Mouse (Mus musculus): ENCODE measurements around the gene Olfr1537. TPM values are rescaled to one million over a fixed set of nuclear protein-coding genes. Genes with fewer than 3 reads are reported as not detected.

Gene Olfr1537
- not detected for total RNA-seq (2022)

DNA sequence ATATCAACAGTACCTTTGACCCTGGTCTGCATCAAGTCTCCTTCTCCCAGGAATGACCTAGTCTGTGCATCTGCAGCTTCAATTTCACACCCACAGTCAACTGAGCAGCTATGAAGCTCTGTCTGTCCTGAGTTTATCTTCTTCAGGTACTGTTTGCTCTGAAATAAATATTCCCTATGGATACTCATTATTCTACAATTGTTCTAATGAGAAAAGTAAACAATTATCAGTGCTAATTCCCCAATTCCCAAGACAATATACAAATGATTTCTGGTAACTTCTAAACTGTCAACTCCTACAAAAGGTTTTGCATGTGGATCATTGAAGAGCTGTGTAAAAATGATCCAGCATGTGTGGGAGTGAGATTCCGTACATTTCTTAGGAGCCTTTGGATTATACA is at the start of gene Olfr1537:
Olfr1537 (minus strand) TSS at position 101 of the 400 bp plus-strand sequence.
- no peak for DNase-seq

DNA sequence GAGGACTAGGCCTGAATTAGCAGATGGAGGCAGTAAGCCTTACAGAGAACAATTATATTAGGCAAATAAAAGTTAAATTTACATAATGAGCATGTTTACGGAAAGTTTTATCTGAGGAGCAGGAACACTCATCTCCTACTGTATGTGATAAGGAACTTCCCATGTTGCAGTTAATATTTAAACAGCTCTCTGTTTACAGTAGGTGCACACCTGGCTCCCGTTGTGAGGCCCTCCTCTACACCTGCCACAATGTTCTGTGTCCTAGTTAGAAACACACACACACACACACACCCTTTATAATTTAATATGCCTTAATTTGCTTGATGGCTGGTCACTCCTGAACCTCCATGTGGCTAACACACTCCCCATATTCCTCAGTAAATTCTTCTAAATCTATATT is 37.3 kb upstream of the Olfr1537 start:
- DNase-seq = no peak

DNA sequence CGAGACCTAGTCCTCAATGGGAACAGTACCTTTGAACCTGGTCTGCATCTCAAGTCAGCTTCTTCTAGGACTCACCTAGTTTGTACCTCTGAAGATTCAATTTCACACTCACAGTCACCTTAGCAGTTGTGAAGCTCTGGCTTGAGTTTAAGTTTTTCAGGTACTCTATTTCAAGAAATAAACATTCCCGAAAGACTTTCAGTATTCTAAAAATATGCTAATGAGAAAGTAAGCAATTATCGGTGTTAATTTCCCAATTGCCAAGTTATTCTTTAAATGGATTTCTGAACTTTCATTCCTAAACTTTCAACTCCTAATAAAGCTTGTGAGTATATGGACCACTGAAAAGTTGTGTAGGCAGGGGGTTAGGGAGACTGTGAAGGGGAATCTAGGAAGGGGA is 26.9 kb upstream of the Olfr1537 start, which contains the start of gene Olfr945:
Olfr945 (minus strand) TSS at position 101 of the 400 bp plus-strand sequence.
- no peak for DNase-seq

DNA sequence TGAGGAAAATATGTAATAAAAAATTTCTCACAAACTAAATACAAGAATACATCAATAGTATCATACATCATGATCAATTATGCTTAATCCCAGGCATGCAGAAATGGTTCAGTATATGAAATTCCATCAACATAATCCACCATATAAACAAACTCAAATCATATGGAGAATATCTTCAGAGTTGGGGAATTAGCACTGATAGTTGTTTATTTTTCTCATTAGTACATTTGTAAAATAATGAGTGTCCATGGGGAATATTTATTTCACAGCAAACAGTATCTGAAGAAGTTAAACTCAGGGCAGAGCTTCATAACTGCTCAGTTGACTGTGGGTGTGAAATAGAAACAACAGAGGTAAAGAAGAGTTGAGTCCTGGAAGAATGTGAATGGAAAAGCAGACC is 48.2 kb downstream of the Olfr1537 start, which contains the start of gene Olfr944:
Olfr944 (plus strand) TSS at position 301 of the 400 bp plus-strand sequence.
- no peak for DNase-seq

Other genes with a start within 250 kb of the Olfr1537 start
- gene Olfr146, start 226.6 kb downstream of the Olfr1537 start, total RNA-seq (2022) = not detected
- not detected for gene Olfr937, start 185.0 kb downstream of the Olfr1537 start, total RNA-seq (2022)
- gene Olfr938, start 171.1 kb downstream of the Olfr1537 start, total RNA-seq (2022) = not detected
- gene Olfr27, start 121.9 kb downstream of the Olfr1537 start, total RNA-seq (2022) = not detected
- not detected for gene Olfr943, start 83.7 kb downstream of the Olfr1537 start, total RNA-seq (2022)
- gene Olfr944, start 48.1 kb downstream of the Olfr1537 start, total RNA-seq (2022) = not detected
- gene Olfr945, start 26.8 kb upstream of the Olfr1537 start, total RNA-seq (2022) = not detected
- not detected for gene Olfr948, start 76.1 kb upstream of the Olfr1537 start, total RNA-seq (2022)
- gene Olfr951, start 137.4 kb upstream of the Olfr1537 start, total RNA-seq (2022) = not detected
- gene Olfr952, start 177.2 kb upstream of the Olfr1537 start, total RNA-seq (2022) = not detected
- not detected for gene Olfr954, start 206.7 kb upstream of the Olfr1537 start, total RNA-seq (2022)
- gene Olfr955, start 221.9 kb upstream of the Olfr1537 start, total RNA-seq (2022) = not detected
- gene Olfr44, start 244.0 kb upstream of the Olfr1537 start, total RNA-seq (2022) = not detected

Measured in adrenal gland, adult 8-10 months (tissue).